8 mouse cellular contexts compared by ENCODE assay signal in the genomic region with DNA sequence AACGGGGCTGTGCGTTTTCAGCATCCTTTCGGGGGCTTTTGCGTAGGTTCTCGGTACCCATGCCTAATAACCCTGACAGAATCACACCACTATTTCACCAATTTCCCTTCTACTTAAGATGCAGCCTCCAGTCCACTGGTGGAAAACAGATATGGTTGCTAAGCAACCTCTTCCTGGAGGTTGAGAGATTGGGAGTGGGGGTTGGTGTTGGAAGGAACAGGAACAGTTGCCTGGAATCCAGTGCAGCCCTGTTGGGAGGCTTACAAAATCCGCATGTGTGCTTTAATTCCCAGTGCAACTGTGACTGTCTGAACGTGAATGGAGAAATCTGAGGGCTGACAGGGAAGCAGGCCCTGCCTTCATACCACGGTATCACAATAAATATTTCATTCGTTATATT. TPM values are rescaled to one million over a fixed set of nuclear protein-coding genes. Genes with fewer than 3 reads are reported as not detected.
A peak's percentile ranks its signal among the peaks of the same experiment; 100 is the strongest.
DNase-seq lines count a peak whose midpoint lies in the region; ATAC-seq and TF ChIP-seq lines count a peak whose summit lies in the region.

No protein-coding gene starts in this region.

- H3K9me3 ChIP-seq in forebrain, embryonic 11.5 days (ENCODE audit: control insufficient read depth, low read length) = no peaks in the 10 kb centered on the region
- H3K9me3 ChIP-seq in midbrain, embryonic 10.5 days (replicated peaks) = no peaks in the 10 kb centered on the region

- intact Hi-C loops in heart, postnatal 25 days (cut with DNase I) = no loop called here

- H3K4me2 ChIP-seq in forebrain, embryonic 11.5 days (ENCODE audit: low read depth, low read length, severe bottlenecking) = no peak overlapping the region

- no peak overlapping the region for H3K9ac ChIP-seq in forebrain, embryonic 11.5 days (ENCODE audit: low read length)

- no peaks in the 10 kb centered on the region; the same call in 1 of the 2 replicates for H3K36me3 ChIP-seq in forebrain, embryonic 11.5 days (ENCODE audit: control insufficient read depth, insufficient read depth, low read length)
- H3K36me3 ChIP-seq in midbrain, embryonic 10.5 days = peaks cover 32% of the 10 kb centered on the region

- no peak overlapping the region for H3K4me3 ChIP-seq in forebrain, embryonic 11.5 days (ENCODE audit: low read depth, low read length)
- no peak overlapping the region for H3K4me3 ChIP-seq in midbrain, embryonic 10.5 days

- peak; percentile 70 for ATAC-seq in forebrain, embryonic 11.5 days (replicated peaks; ENCODE audit: low FRiP score)

- DNase-seq in brain, embryonic 14.5 days (ENCODE audit: low read depth) = peak; percentile 96
- DNase-seq in forebrain, embryonic 11.5 days (ENCODE audit: low spot score) = no peak
- peak; percentile 12 for DNase-seq in heart, postnatal 25 days (ENCODE audit: low spot score)
- DNase-seq in midbrain, embryonic 10.5 days (ENCODE audit: low spot score) = no peak
- no peak for DNase-seq in T-cell, adult 2 months (ENCODE audit: low spot score)
- DNase-seq in kidney, postnatal 14 days = no peak
- DNase-seq in spleen, adult 18-20 months = no peak
- no peak for DNase-seq in lung, adult 18-20 months

- H3K27ac ChIP-seq in forebrain, embryonic 11.5 days (ENCODE audit: low read depth, low read length) = peak overlapping the region; percentile 75
- H3K27ac ChIP-seq in midbrain, embryonic 10.5 days (replicated peaks) = peak overlapping the region; percentile 67

- 65% methylated on average over 9 of the region's 9 CpGs for WGBS in forebrain, embryonic 11.5 days
- 80% methylated on average over 9 of the region's 9 CpGs for WGBS in midbrain, embryonic 10.5 days

- no peak for TF ChIP-seq POLR2A in brain, embryonic 14.5 days (IDR thresholded peaks at IDR 0.05; ENCODE audit: borderline replicate concordance, extremely low read depth, insufficient read depth, insufficient read length, poor library complexity, severe bottlenecking)

- no peak for TF ChIP-seq CTCF in brain, embryonic 14.5 days (IDR thresholded peaks at IDR 0.05; ENCODE audit: borderline replicate concordance, extremely low read depth, insufficient read depth, insufficient read length)

- no peaks in the 10 kb centered on the region for H3K27me3 ChIP-seq in forebrain, embryonic 11.5 days (ENCODE audit: control insufficient read depth, insufficient read depth, low read length)
- no peaks in the 10 kb centered on the region for H3K27me3 ChIP-seq in midbrain, embryonic 10.5 days (ENCODE audit: low read depth, poor library complexity, severe bottlenecking)

- peaks cover 6% of the 10 kb centered on the region for H3K4me1 ChIP-seq in forebrain, embryonic 11.5 days (replicated peaks; ENCODE audit: control insufficient read depth, insufficient read depth, low read length)
- H3K4me1 ChIP-seq in midbrain, embryonic 10.5 days = peaks cover 56% of the 10 kb centered on the region

RNA-seq across cellular contexts. Expression of a gene that starts 57.5 kb away (rescaled TPM):
- polyA plus RNA-seq in brain, embryonic 14.5 days (2012; rRNA removed) = 13.7 and 18.0 TPM in 2 replicates
- polyA plus RNA-seq in forebrain, embryonic 11.5 days (2014; fragmentation: Nextera tagmentation; extraction: Ambion mirVana) = 50.8 and 52.6 TPM in 2 replicates
- under 1 TPM; 0.16 to 0.22 TPM for total RNA-seq in heart, postnatal 25 days (2021)
- 24.7 and 26.0 TPM in 2 replicates for polyA plus RNA-seq in midbrain, embryonic 10.5 days (2016; fragmentation: Nextera tagmentation; extraction: Ambion mirVana)

Comparison
In these comparisons a context has a peak if more than half of its experiments do, and no peak if none do; other contexts are left out.
1. DNase-seq: peak in brain, embryonic 14.5 days (single experiment) and heart, postnatal 25 days (single experiment); none in forebrain, embryonic 11.5 days (single experiment), midbrain, embryonic 10.5 days (single experiment), T-cell, adult 2 months (single experiment), kidney, postnatal 14 days (single experiment), spleen, adult 18-20 months (0 of 2) and lung, adult 18-20 months (0 of 2).